Mouse (Mus musculus): ENCODE data around the gene 4930583I09Rik. TPM values are rescaled to one million over a fixed set of nuclear protein-coding genes. Genes with fewer than 3 reads are reported as not detected.

The 4930583I09Rik gene
- total RNA-seq, 2 experiments from 2014 or later: not detected

DNA sequence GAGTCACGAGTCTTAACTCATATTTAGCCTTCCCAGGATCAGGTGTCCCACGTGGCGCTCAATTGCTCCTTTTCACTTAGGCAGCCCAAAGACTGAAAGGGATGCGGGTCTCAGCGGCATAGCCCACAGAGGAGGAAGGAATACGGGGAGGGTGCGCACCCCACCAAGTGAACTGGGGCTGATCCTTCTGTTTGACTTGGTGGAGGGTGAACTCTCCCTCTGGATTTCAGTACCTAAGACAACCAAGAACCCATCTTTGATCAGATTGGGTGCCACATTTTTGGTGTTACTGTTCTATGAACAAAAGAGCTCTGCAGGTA lies 33.0 kb downstream of the 4930583I09Rik start:
- no peak for DNase-seq
- intact Hi-C loops (cut with DNase I): no loop called here

DNA sequence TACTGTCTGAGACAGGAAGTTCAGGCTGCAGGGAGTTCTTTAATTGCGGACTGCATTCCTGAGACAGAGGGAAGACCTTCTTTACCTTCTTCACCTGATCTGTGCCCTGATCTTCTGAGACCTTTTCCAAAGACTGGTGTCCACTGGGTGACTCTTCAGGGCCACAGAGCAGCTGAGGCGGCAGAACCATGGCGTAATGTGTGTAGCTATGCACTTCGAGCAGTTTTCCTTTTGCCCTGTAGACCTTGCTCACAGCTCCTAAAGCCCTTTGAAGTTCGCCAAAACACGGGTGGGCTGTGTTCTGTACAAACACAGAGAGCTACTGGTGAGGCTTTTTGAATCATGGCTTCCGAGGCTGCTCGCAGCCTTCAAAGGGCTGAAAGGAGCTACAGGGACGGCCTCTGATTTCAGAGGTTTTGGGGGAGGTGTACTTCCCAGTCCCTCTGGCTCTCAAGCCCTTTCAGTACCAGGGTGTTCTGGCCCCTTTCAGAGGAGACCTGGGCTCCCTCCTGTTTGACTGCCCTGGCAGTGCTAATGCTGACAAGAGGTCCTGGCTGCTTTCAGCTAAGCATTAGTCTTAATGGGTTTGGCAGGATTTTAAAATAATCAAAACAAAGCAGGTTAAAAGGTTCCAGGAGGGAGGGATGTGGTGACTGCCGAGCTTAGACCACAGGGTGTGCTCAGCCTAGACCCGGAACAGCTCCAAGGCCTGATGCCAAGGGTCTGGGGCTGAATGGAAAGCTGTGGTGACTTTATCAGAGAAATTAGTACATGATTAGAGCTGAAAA lies 33.5 kb downstream of the 4930583I09Rik start:
- intact Hi-C loops (cut with DNase I): no loop called here
- no peak for DNase-seq

DNA sequence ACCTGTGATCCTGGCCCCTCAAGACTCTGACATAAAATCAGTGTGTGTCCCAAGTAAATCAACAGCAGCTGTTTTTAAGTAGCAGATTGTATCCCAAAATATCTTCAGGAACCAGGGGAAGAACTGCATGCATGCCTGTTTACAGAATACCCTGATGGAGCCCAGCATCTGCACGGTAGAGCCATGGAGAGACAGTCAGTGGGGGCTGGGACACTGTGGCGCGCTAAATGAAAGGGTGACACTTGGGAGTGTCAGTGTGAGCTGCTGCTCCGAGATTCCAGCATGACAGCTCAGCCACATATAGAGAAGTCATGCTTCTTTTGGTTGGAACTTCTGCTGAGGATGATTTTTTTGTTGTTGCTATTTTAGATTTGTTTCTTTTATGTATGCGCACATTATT lies 43.2 kb downstream of the 4930583I09Rik start:
- DNase-seq: no peak
- intact Hi-C loops (cut with DNase I): no loop called here

DNA sequence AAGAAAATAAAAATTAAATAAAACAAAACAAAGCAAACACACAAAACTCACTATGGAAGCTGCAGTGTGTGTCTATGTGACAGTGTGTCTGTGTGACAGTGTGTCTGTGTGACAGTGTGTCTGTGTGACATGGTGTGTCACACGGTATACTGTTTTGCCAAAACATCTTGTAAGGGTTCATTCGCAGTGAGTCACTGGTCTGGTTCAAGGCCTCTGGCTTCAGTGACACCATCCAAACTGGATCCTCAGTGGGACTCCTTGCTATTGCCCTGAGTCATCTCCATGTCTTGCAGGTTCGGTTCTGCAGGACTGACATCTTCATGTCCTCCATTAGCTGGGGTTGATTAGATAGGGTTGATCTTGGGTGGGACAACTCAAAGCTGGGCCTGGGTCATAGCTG lies 43.8 kb downstream of the 4930583I09Rik start:
- intact Hi-C loops (cut with DNase I): no loop called here
- no peak for DNase-seq

DNA sequence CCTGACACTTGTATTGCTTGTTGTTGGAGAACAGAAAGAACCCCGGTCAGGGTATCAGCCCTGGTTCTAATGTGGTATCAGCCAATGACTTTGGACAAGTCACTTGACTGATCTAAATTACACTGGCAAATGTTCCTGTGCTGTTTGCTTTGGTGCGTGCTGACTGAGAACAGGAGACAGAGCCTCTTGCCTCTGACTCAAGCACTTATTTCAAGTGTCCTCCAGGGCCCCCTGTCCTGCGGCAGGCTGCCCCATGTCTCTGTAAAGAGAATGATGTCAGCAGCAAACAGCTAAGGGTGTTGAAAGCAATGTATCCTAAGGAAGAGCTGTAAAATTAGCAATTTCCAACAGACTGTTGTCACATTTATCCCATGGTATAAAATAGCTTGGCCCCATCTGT lies 46.7 kb downstream of the 4930583I09Rik start:
- intact Hi-C loops (cut with DNase I): no loop called here

DNA sequence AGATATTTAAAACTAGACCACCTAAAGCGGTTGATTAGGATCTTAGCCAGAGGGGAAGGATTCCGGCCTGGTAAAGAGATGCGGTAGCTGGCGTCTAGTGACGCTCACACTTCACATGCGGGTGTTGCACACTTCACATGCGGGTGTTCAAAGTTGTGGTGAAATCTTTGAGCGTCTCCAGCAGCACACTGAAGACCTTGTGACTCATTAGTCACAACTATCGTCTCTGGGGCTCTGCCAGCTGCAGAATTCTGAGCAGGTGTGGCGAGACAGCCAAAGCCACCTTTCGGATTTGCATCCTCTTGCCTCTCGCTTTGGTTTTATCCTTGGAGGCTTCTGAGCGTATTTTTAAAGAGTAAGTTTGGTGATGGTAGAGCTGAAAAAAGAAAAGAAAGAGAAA lies 47.6 kb downstream of the 4930583I09Rik start:
- DNase-seq: no peak
- intact Hi-C loops (cut with DNase I): no loop called here

More for the DNA sequence above, 46.7 kb downstream of the 4930583I09Rik start:
- no peak for DNase-seq

DNA sequence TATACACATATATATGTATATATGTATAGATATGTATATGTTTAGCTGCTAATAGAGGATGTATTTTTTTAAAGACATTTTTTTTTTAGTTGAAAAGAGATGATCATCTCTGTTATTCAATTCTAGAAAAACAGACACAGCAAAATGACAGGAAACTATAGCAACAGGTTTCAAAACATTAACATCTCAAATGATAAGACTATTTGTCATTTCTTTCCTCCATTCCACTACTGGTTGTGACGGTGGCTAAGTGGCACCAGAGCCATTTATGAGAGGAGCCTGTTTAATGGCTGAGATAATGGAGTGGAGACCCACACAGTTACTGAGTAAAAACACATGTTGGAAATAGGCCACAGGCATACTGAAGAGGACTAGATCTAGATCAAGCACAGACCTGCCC lies 49.9 kb downstream of the 4930583I09Rik start:
- no peak for DNase-seq
- intact Hi-C loops (cut with DNase I): no loop called here

Other genes starting within 250 kb of the 4930583I09Rik start
- 10 to 100 TPM; 16.4 to 21.9 TPM for gene Man2a1, start 235.3 kb downstream of the 4930583I09Rik start, total RNA-seq (2021)

All from heart, postnatal 36 days (tissue).